Mouse (Mus musculus) heart, embryonic 11.5 days (tissue): ENCODE measurements around the gene Ugt1a10. TPM values are rescaled to one million over a fixed set of nuclear protein-coding genes. Genes with fewer than 3 reads are reported as not detected.
"Not testable (repeated sequence)": the region's sequence is repeated elsewhere in the genome, so short reads cannot be mapped to it uniquely, and the experiment has no call there.

Source experiments
- ATAC-seq: fragments of 200-750 bp; cut with Nextera tagmentation; replicated peaks from 2 replicates; pipeline ENCODE4 v1.8.0; 2017; ENCODE audit warnings: moderate library complexity; ENCODE audit not compliant: insufficient number of reproducible peaks, low FRiP score, low TSS enrichment
- H3K27ac ChIP-seq: fragments of 300-500 bp; sonication (generic); 2 replicates; pipeline ENCODE4 v1.5.1; 2014; ENCODE audit warnings: mild to moderate bottlenecking, low read depth, low read length
- H3K27me3 ChIP-seq: fragments of 300-500 bp; sonication (generic); 2 replicates; pipeline ENCODE4 v1.6.1; 2014; ENCODE audit warnings: mild to moderate bottlenecking, low read length, mixed read lengths; ENCODE audit not compliant: control insufficient read depth, insufficient read depth
- H3K36me3 ChIP-seq: fragments of 300-500 bp; sonication (generic); 2 replicates; pipeline ENCODE4 v1.6.1; 2014; ENCODE audit warnings: mild to moderate bottlenecking, low read length, moderate library complexity, mixed read lengths; ENCODE audit not compliant: control insufficient read depth, insufficient read depth
- H3K4me1 ChIP-seq: fragments of 300-500 bp; sonication (generic); 2 replicates; pipeline ENCODE4 v1.6.1; 2014; ENCODE audit warnings: low read length; ENCODE audit not compliant: control insufficient read depth, insufficient read depth
- H3K4me2 ChIP-seq: fragments of 300-500 bp; sonication (generic); 2 replicates; pipeline ENCODE4 v1.6.1; 2014; ENCODE audit warnings: mild to moderate bottlenecking, moderate library complexity
- H3K4me3 ChIP-seq: fragments of 300-500 bp; sonication (generic); 2 replicates; pipeline ENCODE4 v1.5.1; 2014; ENCODE audit warnings: low read depth, low read length
- H3K9ac ChIP-seq: fragments of 300-500 bp; sonication (generic); 2 replicates; pipeline ENCODE4 v1.6.1; 2014; ENCODE audit warnings: mild to moderate bottlenecking, low read depth, low read length, moderate library complexity
- H3K9me3 ChIP-seq: fragments of 300-500 bp; sonication (generic); replicated peaks from 2 replicates; pipeline ENCODE4 v1.6.1; 2016; ENCODE audit warnings: low read length; ENCODE audit not compliant: control insufficient read depth
- WGBS: fragments of 180-500 bp; shearing (Covaris S2); extraction: QIAGEN DNeasy Blood & Tissue Kit; methylation state at CpG from one replicate; pipeline ENCODE4 v1.1.7; 2014; ENCODE audit not compliant: insufficient replicate concordance; 5-methylcytosine and 5-hydroxymethylcytosine counted together
- polyA plus RNA-seq: library from polyadenylated mRNA; unstranded; fragments of >200 nt; fragmentation: Nextera tagmentation; extraction: Ambion mirVana; gene quantifications from 2 replicates; pipeline ENCODE4 v1.2.1, GENCODE M21; 2014

Ugt1a10 gene
- polyA plus RNA-seq, 1 experiment from 2014 or later: not detected

DNA sequence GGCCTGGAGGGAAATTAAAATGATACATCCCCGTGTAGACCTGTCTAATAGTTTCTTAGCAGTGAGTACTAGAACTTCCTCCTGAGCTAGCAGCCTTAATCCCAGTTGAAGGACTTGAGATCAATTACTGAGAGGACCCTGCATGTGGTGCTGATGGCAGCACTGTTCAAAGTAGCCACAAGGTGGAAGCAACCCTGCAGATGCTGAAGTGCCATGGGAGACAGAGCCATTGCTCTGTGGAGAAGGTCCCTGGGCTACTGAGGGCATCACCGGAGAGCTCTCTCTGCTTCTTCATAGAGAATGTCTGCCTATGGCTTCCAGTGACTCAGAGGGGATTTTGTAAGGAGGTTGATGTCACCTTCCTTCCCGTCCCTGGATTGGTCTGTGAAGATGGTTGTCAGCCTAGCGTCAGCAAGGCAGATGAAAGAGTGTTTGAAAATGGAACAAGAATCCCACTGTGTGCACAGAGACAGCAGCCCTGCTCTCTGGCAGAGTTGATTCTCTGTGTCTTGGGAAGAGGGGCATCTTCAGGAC is 70.7 kb downstream of the Ugt1a10 start:
- WGBS: 64% methylated on average over 4 of the region's 4 CpGs
- H3K9ac ChIP-seq, H3K4me3 ChIP-seq, ATAC-seq, H3K4me2 ChIP-seq, H3K36me3 ChIP-seq, H3K9me3 ChIP-seq, H3K27ac ChIP-seq, H3K4me1 ChIP-seq, H3K27me3 ChIP-seq: not testable (repeated sequence)

DNA sequence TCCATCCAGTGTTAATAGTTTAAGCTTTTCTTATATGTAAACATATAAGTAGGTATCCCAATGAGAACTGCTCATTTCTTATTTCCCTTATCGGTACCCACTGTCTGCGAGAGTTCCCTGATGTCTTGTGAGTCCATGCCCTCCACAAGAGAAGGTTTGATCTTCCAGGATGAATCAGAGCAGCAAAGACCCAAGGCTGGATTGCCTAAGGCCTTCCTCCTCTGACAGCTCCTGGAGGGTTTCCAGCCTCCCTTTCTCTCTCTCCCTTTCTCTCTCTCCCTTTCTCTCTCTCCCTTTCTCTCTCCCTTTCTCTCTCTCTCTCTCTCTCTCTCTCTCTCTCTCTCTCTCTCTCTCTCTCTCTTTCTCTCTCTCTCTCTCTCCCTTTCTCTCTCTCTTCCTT is 73.9 kb downstream of the Ugt1a10 start:
- H3K27me3 ChIP-seq, H3K36me3 ChIP-seq, ATAC-seq, H3K9ac ChIP-seq, H3K27ac ChIP-seq, H3K4me3 ChIP-seq, H3K4me1 ChIP-seq, H3K9me3 ChIP-seq, H3K4me2 ChIP-seq: not testable (repeated sequence)
- 82% methylated on average over 2 of the region's 2 CpGs for WGBS

DNA sequence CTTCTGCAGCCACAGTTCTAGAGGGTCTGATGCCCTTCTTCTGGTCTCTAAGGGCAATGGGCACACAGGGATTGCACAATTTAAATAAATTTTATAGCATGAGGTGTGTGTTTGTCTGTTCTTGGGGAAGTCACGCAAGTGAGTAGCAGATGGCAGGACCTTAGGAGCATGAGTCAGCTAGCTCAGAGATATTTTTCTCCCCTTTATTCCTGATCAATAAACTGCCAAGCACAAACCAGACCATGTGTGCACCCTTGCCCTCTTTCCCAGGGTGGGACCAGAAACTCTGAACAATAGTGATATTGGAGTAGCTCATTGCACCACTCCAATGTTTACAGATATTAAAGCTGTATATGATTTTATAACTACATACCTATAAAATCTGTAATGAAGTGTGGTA is 75.0 kb downstream of the Ugt1a10 start:
- not testable (repeated sequence) for H3K4me1 ChIP-seq, ATAC-seq, H3K9ac ChIP-seq, H3K27me3 ChIP-seq, H3K36me3 ChIP-seq, H3K9me3 ChIP-seq, H3K4me3 ChIP-seq, H3K4me2 ChIP-seq, H3K27ac ChIP-seq
- WGBS: 88% methylated on average over 1 of the region's 1 CpGs

DNA sequence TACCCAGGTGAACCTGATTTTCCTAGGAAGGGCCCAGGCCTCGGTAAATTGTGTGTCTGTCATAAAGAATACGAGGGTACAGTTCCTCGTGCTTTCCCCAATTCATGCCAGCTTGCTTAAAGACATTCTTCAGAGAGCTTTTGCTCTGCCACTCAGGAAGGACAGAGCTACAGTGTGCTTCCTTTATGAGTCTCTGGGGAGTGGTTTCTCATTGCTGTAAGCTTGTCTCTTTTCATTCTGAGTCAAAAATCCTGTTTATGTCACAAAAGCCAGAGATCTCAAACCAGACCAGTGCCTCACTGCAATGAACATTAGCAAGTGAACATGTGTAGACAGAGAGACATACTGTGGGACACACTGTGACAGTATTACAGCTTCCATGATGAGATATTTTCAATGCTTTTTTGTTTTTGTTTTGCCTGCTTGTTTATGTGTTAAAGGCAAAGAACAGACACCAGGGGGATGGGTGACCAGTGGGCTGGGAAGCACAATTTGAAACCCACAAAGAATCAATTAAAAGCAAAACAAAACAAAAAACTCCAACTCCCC is 78.8 kb downstream of the Ugt1a10 start:
- Histone ChIP-seq H3K27me3 (no peaks in the 10 kb centered on the region), H3K4me1 (no peaks in the 10 kb centered on the region), H3K4me3 (no peak overlapping the region), H3K27ac (no peak overlapping the region), H3K9ac (no peak overlapping the region), H3K36me3 (no peaks in the 10 kb centered on the region), H3K4me2 (no peak overlapping the region), H3K9me3 (no peaks in the 10 kb centered on the region)
- 64% methylated on average over 3 of the region's 3 CpGs for WGBS
- no peak for ATAC-seq

DNA sequence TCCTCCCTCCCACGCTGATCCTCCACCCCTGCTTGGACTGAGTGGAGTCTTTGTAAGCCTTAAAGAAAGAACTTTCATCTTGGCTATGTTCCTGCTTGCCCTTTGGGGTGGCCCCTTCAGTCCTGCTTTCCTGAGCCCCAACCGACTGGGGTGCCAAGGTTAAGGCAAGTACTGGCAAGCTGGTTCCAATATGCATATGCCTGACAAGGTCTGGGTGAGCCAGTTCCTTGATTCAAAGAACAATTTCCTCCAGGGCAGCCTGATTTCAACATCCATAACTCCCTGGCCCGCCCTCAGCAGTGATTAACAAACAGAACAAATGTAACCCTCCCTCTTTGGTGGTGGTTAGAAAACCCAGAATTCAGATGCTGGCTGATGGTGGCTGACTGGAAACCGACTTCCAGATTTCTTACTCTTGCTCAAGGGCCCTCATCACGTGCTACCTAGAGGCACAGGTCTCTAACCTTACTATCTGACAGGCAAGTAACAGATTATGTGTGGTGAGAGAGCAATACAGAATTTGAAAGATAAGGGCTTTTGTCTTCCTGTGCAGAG is 79.3 kb downstream of the Ugt1a10 start, which contains the start of gene Ugt1a6a:
TSS of gene Ugt1a6a (plus strand) at position 353 of the 555 bp plus-strand sequence.
- H3K9ac ChIP-seq, H3K27ac ChIP-seq, H3K27me3 ChIP-seq, ATAC-seq, H3K4me1 ChIP-seq, H3K4me2 ChIP-seq, H3K9me3 ChIP-seq, H3K4me3 ChIP-seq, H3K36me3 ChIP-seq: not testable (repeated sequence)
- WGBS: 50% methylated on average over 4 of the region's 5 CpGs

DNA sequence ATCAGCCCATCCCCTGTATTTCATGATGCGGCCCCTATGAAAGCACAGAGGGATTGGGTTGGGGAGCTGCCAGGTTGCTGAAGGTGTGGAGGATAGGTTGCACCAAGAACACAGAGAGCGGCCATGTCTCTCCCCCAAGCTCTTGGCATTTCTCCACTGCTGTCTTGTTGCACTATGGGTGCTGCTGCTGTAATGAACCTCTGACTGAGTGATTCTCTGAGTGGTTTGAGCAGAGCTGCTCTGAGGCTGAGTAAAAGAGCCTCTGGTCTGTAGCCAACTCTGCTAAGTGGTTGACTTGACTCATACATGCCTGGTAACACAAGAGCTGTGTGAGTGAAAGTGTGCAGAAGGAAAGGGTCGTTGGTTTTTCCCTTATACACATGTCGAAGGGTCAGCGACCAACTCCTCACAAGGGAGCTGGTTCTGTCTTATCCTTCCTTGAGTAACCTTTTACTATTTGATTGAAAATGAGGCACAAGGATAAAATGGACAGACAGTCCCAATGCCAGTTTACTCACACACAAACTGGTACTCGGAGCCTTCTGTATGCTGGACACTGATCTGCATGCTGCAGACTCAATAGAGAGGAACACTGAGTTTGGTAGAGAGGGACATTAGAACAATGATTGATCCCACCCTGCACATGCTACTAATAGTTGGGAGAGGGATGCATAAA is 80.2 kb downstream of the Ugt1a10 start:
- not testable (repeated sequence) for ATAC-seq, H3K4me3 ChIP-seq, H3K9ac ChIP-seq, H3K9me3 ChIP-seq, H3K36me3 ChIP-seq, H3K4me1 ChIP-seq, H3K27ac ChIP-seq, H3K27me3 ChIP-seq, H3K4me2 ChIP-seq
- 91% methylated on average over 5 of the region's 6 CpGs for whole genome bisulfite sequencing

DNA sequence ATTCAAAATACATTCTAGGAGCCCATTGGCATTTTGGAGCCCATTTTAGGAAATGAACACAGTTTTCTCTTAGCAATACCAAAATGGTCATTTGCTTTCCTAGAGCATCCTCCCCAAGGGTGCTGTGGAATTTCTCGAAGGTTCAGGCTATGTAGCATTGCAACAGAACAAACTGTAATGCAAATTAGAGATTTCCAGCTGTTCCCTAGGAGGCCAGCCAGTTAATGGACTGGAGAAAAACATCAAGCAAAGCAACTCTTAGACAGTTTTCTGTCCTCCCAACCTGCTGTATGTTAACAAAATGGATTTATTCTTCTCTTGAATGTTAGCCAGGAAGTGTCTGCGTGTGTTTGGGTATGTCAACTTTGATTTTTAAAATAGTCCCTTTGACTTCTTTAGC is 81.5 kb downstream of the Ugt1a10 start:
- no peaks in the 10 kb centered on the region for H3K4me1 ChIP-seq
- ATAC-seq: no peak
- WGBS: 71% methylated on average over 2 of the region's 2 CpGs
- no peak overlapping the region for H3K9ac ChIP-seq
- no peak overlapping the region for H3K4me2 ChIP-seq
- H3K27ac ChIP-seq: no peak overlapping the region
- no peaks in the 10 kb centered on the region for H3K27me3 ChIP-seq
- H3K4me3 ChIP-seq: no peak overlapping the region
- H3K36me3 ChIP-seq: no peaks in the 10 kb centered on the region
- H3K9me3 ChIP-seq: no peaks in the 10 kb centered on the region

DNA sequence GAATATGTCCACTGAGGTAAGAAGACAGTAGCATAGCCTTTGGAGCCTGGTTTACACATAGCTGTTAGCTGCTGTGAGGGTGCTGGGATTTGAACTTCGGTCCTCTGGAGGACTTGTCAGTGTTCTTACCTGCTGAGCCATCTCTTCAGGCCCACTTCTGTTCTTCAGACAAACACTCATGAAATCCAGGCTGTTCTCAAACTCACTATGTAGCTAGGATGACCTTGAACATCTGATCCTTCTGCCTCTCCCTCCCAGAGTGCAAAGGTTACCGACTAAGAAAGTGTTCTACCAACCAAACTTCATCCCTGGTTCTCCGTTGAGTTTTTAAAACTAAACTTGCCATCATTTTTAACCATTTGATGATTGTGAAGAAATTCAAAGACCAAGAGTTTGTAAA is 82.1 kb downstream of the Ugt1a10 start:
- no peak overlapping the region for H3K4me3 ChIP-seq
- no peaks in the 10 kb centered on the region for H3K27me3 ChIP-seq
- 75% methylated on average over 3 of the region's 3 CpGs for WGBS
- H3K9me3 ChIP-seq: no peaks in the 10 kb centered on the region
- H3K9ac ChIP-seq: no peak overlapping the region
- no peaks in the 10 kb centered on the region for H3K4me1 ChIP-seq
- H3K27ac ChIP-seq: no peak overlapping the region
- no peak overlapping the region for H3K4me2 ChIP-seq
- no peak for ATAC-seq
- no peaks in the 10 kb centered on the region for H3K36me3 ChIP-seq

DNA sequence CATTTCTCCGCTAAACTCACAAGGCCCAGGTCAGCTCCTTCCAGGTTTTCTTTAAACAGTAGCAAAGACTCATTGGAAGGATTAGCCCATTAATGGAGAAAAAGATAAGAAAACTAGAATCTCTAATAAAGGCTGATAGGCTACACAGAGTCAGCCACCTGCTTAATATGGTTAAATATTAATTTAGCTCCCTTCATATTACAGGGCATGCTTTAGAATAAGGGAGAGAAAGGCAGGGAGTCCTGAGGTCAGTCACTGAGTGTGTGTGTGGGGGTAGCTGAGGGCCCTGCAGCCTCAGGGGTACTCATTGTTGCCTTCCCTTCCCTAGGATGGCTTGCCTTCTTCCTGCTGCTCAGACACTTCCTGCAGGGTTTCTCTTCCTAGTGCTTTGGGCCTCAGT is 83.0 kb downstream of the Ugt1a10 start:
- ATAC-seq: no peak
- Histone ChIP-seq H3K4me3 (no peak overlapping the region), H3K27me3 (no peaks in the 10 kb centered on the region), H3K4me2 (no peak overlapping the region), H3K36me3 (no peaks in the 10 kb centered on the region), H3K9ac (no peak overlapping the region), H3K4me1 (no peaks in the 10 kb centered on the region), H3K9me3 (no peaks in the 10 kb centered on the region), H3K27ac (no peak overlapping the region)
- WGBS: 97% methylated on average over 1 of the region's 1 CpGs
